Mouse (Mus musculus) hindbrain, embryonic 15.5 days (tissue): ENCODE measurements around the gene Rcn2. TPM values are rescaled to one million over a fixed set of nuclear protein-coding genes. Genes with fewer than 3 reads are reported as not detected.
"Not testable (repeated sequence)": the region's sequence is repeated elsewhere in the genome, so short reads cannot be mapped to it uniquely, and the experiment has no call there.

Experiments
- ATAC-seq: fragments of 200-750 bp; cut with Nextera tagmentation; 2 replicates; pipeline ENCODE4 v1.8.0; 2017; ENCODE audit warnings: low read depth, moderate number of reproducible peaks, moderate TSS enrichment; ENCODE audit not compliant: low FRiP score
- H3K27ac ChIP-seq: fragments of 300-500 bp; sonication (generic); replicated peaks from 2 replicates; pipeline ENCODE4 v1.5.1; 2015; ENCODE audit warnings: mild to moderate bottlenecking, inconsistent platforms
- H3K27me3 ChIP-seq: fragments of 300-500 bp; sonication (generic); 2 replicates; pipeline ENCODE4 v1.6.1; 2015; ENCODE audit warnings: control low read depth, inconsistent platforms
- H3K36me3 ChIP-seq: fragments of 300-500 bp; sonication (generic); 2 replicates; pipeline ENCODE4 v1.6.1; 2015; ENCODE audit warnings: control low read depth, inconsistent platforms
- H3K4me1 ChIP-seq: fragments of 300-500 bp; sonication (generic); replicated peaks from 2 replicates; pipeline ENCODE4 v1.6.1; 2015; ENCODE audit warnings: control low read depth, inconsistent platforms
- H3K4me2 ChIP-seq: fragments of 300-500 bp; sonication (generic); 2 replicates; pipeline ENCODE4 v1.6.1; 2015; ENCODE audit warnings: moderate library complexity, mild to moderate bottlenecking, inconsistent platforms
- H3K4me3 ChIP-seq: fragments of 300-500 bp; sonication (generic); 2 replicates; pipeline ENCODE4 v1.5.1; 2015; ENCODE audit warnings: mild to moderate bottlenecking, inconsistent platforms
- H3K9ac ChIP-seq: fragments of 300-500 bp; sonication (generic); 2 replicates; pipeline ENCODE4 v1.6.1; 2015; ENCODE audit warnings: inconsistent platforms
- H3K9me3 ChIP-seq: fragments of 300-500 bp; sonication (generic); 2 replicates; pipeline ENCODE4 v1.6.1; 2016; ENCODE audit warnings: control low read depth, inconsistent platforms
- WGBS: fragments of 180-500 bp; shearing (Covaris S2); methylation state at CpG from one replicate; pipeline ENCODE4 v1.1.7; 2015; 5-methylcytosine and 5-hydroxymethylcytosine counted together
- polyA plus RNA-seq: library from polyadenylated mRNA; unstranded; fragments of >200 nt; fragmentation: Nextera tagmentation; extraction: Ambion mirVana; gene quantifications from 2 replicates; pipeline ENCODE4 v1.2.1, GENCODE M21; 2015

The Rcn2 gene
- polyA plus RNA-seq = 263 and 276 TPM in 2 replicates

- Histone ChIP-seq H3K9me3 (no peaks in the 10 kb centered on the region), H3K4me2 (peak within 1 kb of the TSS; percentile 66), H3K9ac (peak within 1 kb of the TSS; percentile 95), H3K27me3 (no peaks in the 10 kb centered on the region), H3K4me1 (peaks cover 21% of the 10 kb centered on the region), H3K4me3 (peak within 1 kb of the TSS; percentile 86), H3K36me3 (peaks cover 8% of the 10 kb centered on the region), H3K27ac (peak within 1 kb of the TSS; percentile 95)
- 0% methylated on average over 36 of the region's 49 CpGs for WGBS
- ATAC-seq = peak; percentile 100
These were observed at the start of gene Rcn2 for GRCm38 (mm10) chr9:56041372-56042180. Gene Rcn2, plus strand, starts transcription at chr9:56041845.

- not testable (repeated sequence) for H3K27ac ChIP-seq, ATAC-seq, H3K4me3 ChIP-seq, H3K9ac ChIP-seq, H3K4me2 ChIP-seq, H3K27me3 ChIP-seq, H3K4me1 ChIP-seq, H3K9me3 ChIP-seq, H3K36me3 ChIP-seq
- 20% methylated on average over 1 of the region's 2 CpGs for WGBS
These were observed 37.0 kb upstream of the Rcn2 start for GRCm38 (mm10) chr9:56004679-56005078.

GRCm38 (mm10) chr9:56010450-56010849, 31.2 kb upstream of the Rcn2 start, which contains the start of gene 4930563M21Rik:
Gene 4930563M21Rik, minus strand, starts transcription at chr9:56010550.
- no peaks in the 10 kb centered on the region for H3K4me1 ChIP-seq
- H3K36me3 ChIP-seq = no peaks in the 10 kb centered on the region
- no peak within 1 kb of the TSS for H3K4me2 ChIP-seq
- no peaks in the 10 kb centered on the region for H3K27me3 ChIP-seq
- no peak for ATAC-seq
- 81% methylated on average over 4 of the region's 4 CpGs for WGBS
- H3K27ac ChIP-seq = no peak within 1 kb of the TSS
- H3K4me3 ChIP-seq = no peak within 1 kb of the TSS
- no peaks in the 10 kb centered on the region for H3K9me3 ChIP-seq
- no peak within 1 kb of the TSS for H3K9ac ChIP-seq

- Histone ChIP-seq H3K36me3 (no peaks in the 10 kb centered on the region), H3K4me3 (no peak overlapping the region), H3K9ac (no peak overlapping the region), H3K27me3 (no peaks in the 10 kb centered on the region), H3K4me1 (no peaks in the 10 kb centered on the region), H3K4me2 (no peak overlapping the region), H3K27ac (no peak overlapping the region), H3K9me3 (no peaks in the 10 kb centered on the region)
- ATAC-seq = no peak
- WGBS = 60% methylated on average over 2 of the region's 2 CpGs
These were observed 16.9 kb upstream of the Rcn2 start for GRCm38 (mm10) chr9:56024772-56025171.

- no peaks in the 10 kb centered on the region for H3K27me3 ChIP-seq
- H3K36me3 ChIP-seq = no peaks in the 10 kb centered on the region
- no peak overlapping the region for H3K4me2 ChIP-seq
- WGBS = 87% methylated on average over 16 of the region's 16 CpGs
- H3K4me1 ChIP-seq = no peaks in the 10 kb centered on the region
- ATAC-seq = no peak
- H3K9ac ChIP-seq = no peak overlapping the region
- H3K9me3 ChIP-seq = no peaks in the 10 kb centered on the region
- no peak overlapping the region for H3K4me3 ChIP-seq
- no peak overlapping the region for H3K27ac ChIP-seq
These were observed 14.4 kb upstream of the Rcn2 start for GRCm38 (mm10) chr9:56027292-56027691.

GRCm38 (mm10) chr9:56032219-56032618, 9.4 kb upstream of the Rcn2 start:
- Histone ChIP-seq H3K27ac (no peak overlapping the region), H3K4me1 (no peaks in the 10 kb centered on the region), H3K4me2 (no peak overlapping the region), H3K36me3 (no peaks in the 10 kb centered on the region), H3K27me3 (no peaks in the 10 kb centered on the region), H3K9ac (no peak overlapping the region), H3K4me3 (no peak overlapping the region), H3K9me3 (no peaks in the 10 kb centered on the region)
- no peak for ATAC-seq
- WGBS = 73% methylated on average over 3 of the region's 3 CpGs

- no peak; the same call in 1 of the 2 replicates for ATAC-seq
- under 1% methylated on average over 16 of the region's 16 CpGs for WGBS
These were observed 556 bp downstream of the Rcn2 start for GRCm38 (mm10) chr9:56042181-56042621.

GRCm38 (mm10) chr9:56053796-56054195, 12.2 kb downstream of the Rcn2 start:
- ATAC-seq = no peak
- Histone ChIP-seq H3K27me3 (no peaks in the 10 kb centered on the region), H3K4me1 (0 out of 2 replicates have a peak, but pooled peaks cover 3% of the 10 kb centered on the region), H3K9me3 (no peaks in the 10 kb centered on the region), H3K9ac (no peak overlapping the region), H3K4me3 (no peak overlapping the region), H3K4me2 (no peak overlapping the region), H3K36me3 (peaks cover 50% of the 10 kb centered on the region), H3K27ac (no peak overlapping the region)
- WGBS = 76% methylated on average over 3 of the region's 3 CpGs

More at GRCm38 (mm10) chr9:56042181-56042621, 556 bp downstream of the Rcn2 start:
- H3K36me3 ChIP-seq = peaks cover 8% of the 10 kb centered on the region
- peaks cover 21% of the 10 kb centered on the region for H3K4me1 ChIP-seq
- H3K9ac ChIP-seq = peak overlapping the region; percentile 95
- H3K9me3 ChIP-seq = no peaks in the 10 kb centered on the region
- H3K4me3 ChIP-seq = peak overlapping the region; percentile 86
- no peaks in the 10 kb centered on the region for H3K27me3 ChIP-seq
- peak overlapping the region; percentile 66 for H3K4me2 ChIP-seq
- H3K27ac ChIP-seq = peak overlapping the region; percentile 95

GRCm38 (mm10) chr9:56056147-56056546, 14.5 kb downstream of the Rcn2 start:
- 97% methylated on average over 6 of the region's 6 CpGs for WGBS
- peaks cover 68% of the 10 kb centered on the region for H3K36me3 ChIP-seq
- H3K4me2 ChIP-seq = no peak overlapping the region
- no peak overlapping the region for H3K4me3 ChIP-seq
- no peak for ATAC-seq
- H3K9me3 ChIP-seq = no peaks in the 10 kb centered on the region
- H3K9ac ChIP-seq = no peak overlapping the region
- H3K4me1 ChIP-seq = no peaks in the 10 kb centered on the region
- no peak overlapping the region for H3K27ac ChIP-seq
- no peaks in the 10 kb centered on the region for H3K27me3 ChIP-seq

GRCm38 (mm10) chr9:56062336-56062735, 20.7 kb downstream of the Rcn2 start:
- Histone ChIP-seq H3K27me3 (no peaks in the 10 kb centered on the region), H3K9ac (no peak overlapping the region), H3K9me3 (no peaks in the 10 kb centered on the region), H3K4me1 (no peaks in the 10 kb centered on the region), H3K4me3 (no peak overlapping the region), H3K36me3 (peaks cover 56% of the 10 kb centered on the region), H3K27ac (no peak overlapping the region), H3K4me2 (no peak overlapping the region)
- 0 out of 2 replicates have a peak, but pooled peaks have one; percentile 27 for ATAC-seq
- 95% methylated on average over 5 of the region's 5 CpGs for WGBS

- Histone ChIP-seq H3K9me3 (no peaks in the 10 kb centered on the region), H3K4me3 (no peak overlapping the region), H3K27me3 (no peaks in the 10 kb centered on the region), H3K4me1 (no peaks in the 10 kb centered on the region), H3K9ac (no peak overlapping the region), H3K4me2 (no peak overlapping the region), H3K36me3 (peaks cover 44% of the 10 kb centered on the region), H3K27ac (no peak overlapping the region)
- WGBS = 75% methylated on average over 3 of the region's 3 CpGs
- no peak for ATAC-seq
These were observed 23.4 kb downstream of the Rcn2 start for GRCm38 (mm10) chr9:56065011-56065410.

GRCm38 (mm10) chr9:56067964-56068363, 26.3 kb downstream of the Rcn2 start:
- no peak overlapping the region for H3K4me3 ChIP-seq
- WGBS = 91% methylated on average over 4 of the region's 4 CpGs
- H3K36me3 ChIP-seq = peaks cover 29% of the 10 kb centered on the region
- H3K4me2 ChIP-seq = no peak overlapping the region
- H3K4me1 ChIP-seq = no peaks in the 10 kb centered on the region
- no peaks in the 10 kb centered on the region for H3K9me3 ChIP-seq
- no peak overlapping the region for H3K27ac ChIP-seq
- no peak overlapping the region for H3K9ac ChIP-seq
- H3K27me3 ChIP-seq = no peaks in the 10 kb centered on the region
- ATAC-seq = no peak
